Mouse (Mus musculus) cortical plate, adult 2 months (tissue): ENCODE results near the gene Tax1bp1.

Experiments used
- CTCF ChIP-seq: fragments of 200-500 bp; IDR thresholded peaks from 2 replicates; pipeline ENCODE4 v1.5.1; 2011; ENCODE audit warnings: mild to moderate bottlenecking, control low read depth, low read length; ENCODE audit not compliant: insufficient read depth; ENCODE audit errors: extremely low read depth
- POLR2A ChIP-seq: fragments of 200-500 bp; IDR thresholded peaks from 2 replicates; pipeline ENCODE4 v1.6.1; 2011; ENCODE audit warnings: mild to moderate bottlenecking, low read length, control low read depth; ENCODE audit not compliant: insufficient read depth; ENCODE audit errors: extremely low read depth

DNA sequence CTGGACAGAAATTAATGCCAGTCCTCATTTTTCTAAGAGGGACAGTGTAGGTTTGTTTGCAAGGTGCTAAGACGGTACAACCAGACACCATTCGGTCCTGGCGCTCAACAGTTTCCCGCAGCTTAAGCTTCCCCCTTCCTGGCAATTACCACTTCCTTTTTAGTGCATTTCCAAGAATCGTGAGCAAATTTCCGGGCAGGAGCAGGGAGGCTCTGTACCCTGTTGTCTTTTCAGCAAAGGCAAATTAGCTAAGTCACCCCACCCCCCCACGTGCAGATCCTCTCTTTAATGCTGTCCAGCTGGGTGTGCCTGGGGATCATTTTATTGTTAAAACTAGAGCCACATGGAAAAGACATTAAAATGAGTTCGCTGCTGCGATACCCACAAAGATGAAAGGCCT lies 88.7 kb downstream of the Tax1bp1 start:
- TF ChIP-seq POLR2A (no peak), CTCF (no peak)
